Mouse (Mus musculus) kidney, postnatal 4 days (tissue): ENCODE measurements at regions not wholly inside any gene's neighbourhood (a gene's known extent, or its start where the extent isn't known, plus 50 kb on each side); places are given as distances from the start of the nearest gene placed in this dataset.

Experiments used
- DNase-seq, 2 experiments: peaks; one replicate each; pipeline ENCODE4 v3.0.0; 2021; ENCODE audit warnings: mixed read lengths in 2 of 2

GRCm38 (mm10) chr4:140312635-140313034 is 66.1 kb upstream of the Igsf21 start:
- no peak for DNase-seq

GRCm38 (mm10) chr4:140307481-140307880 is 60.9 kb upstream of the Igsf21 start:
- DNase-seq = no peak

DNA sequence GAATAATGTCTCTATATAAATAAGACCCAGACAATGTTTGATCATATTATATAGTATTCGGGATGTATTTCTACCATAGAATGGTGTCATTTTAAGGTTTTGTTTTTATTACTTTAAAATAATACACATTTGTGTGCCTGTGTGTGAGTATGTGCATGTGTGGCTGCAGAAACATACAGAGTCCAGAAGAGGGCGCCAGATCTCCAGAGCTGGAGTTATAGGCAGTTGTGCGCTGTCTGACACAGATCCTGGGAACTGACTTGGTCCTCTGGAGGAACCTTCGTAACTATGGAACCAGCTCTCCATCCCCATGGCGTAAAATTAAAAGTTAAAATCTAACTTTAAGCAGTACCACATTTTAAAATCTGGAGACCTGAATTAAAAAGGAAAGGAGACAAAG is 58.4 kb upstream of the Igsf21 start:
- no peak for DNase-seq

DNA sequence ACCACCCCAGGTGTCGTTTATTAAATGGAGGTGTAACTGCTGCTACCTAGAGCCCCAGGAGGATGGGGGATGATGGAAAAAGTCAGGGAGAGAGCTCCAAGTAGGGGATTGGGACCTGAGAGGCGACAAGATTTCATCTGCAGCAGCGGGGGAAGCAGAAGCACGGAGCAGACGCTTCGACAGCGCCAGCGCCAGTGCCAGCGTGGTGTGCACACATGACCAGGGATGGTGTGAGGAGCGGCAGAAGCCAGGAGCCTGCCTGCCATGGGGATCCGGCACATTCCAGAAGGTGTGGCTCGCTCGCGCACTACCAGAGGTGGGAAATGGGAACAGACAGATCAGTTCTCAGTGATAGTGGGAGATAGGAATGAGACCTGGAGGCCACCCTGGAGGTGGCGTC is 55.1 kb upstream of the Igsf21 start:
- DNase-seq = no peak

DNA sequence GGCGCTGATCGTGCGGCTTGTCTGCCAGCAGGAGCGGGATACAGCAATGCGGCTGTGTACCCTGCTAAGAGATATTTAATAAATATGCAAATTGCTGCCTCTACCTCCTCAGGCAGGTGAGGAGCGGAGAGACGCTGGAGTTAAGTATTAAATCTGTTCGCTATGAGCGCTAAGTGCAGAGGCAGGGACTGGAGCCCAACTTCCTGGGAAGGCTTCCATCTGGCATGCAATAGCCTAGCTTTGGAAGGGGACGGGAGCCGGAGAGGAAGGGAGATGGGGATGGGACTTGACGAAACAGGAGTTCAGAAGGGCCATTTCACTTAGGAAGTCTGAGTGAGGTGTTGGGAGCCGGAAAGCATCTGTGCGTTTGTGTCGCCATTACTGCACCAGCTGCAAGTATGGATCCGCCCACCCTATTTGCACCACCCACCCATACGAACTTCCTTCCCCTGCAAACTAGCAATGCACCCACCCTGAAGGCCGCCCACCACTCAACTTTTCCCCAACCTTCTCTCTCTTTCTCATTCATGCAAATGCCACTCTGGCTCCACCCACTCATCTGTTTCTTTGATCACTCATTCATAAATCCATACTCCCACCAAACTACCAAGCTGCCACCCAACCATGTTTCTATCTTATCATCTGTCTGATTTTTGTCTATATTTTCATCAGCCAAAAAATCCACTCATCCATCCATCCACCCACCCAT is 51.5 kb upstream of the Igsf21 start:
- no peak for DNase-seq
